Mouse (Mus musculus) liver, embryonic 14.5 days (tissue): Measurements from ENCODE around the gene Ppargc1a.

ENCODE experiments used
- CTCF ChIP-seq: IDR thresholded peaks from 2 replicates; pipeline ENCODE4 v1.5.1; 2016; ENCODE audit warnings: antibody characterized with exemption, low read depth, control low read depth
- EP300 ChIP-seq: IDR thresholded peaks from 2 replicates; pipeline ENCODE4 v1.6.1; 2016; ENCODE audit warnings: antibody characterized with exemption, low read depth

DNA sequence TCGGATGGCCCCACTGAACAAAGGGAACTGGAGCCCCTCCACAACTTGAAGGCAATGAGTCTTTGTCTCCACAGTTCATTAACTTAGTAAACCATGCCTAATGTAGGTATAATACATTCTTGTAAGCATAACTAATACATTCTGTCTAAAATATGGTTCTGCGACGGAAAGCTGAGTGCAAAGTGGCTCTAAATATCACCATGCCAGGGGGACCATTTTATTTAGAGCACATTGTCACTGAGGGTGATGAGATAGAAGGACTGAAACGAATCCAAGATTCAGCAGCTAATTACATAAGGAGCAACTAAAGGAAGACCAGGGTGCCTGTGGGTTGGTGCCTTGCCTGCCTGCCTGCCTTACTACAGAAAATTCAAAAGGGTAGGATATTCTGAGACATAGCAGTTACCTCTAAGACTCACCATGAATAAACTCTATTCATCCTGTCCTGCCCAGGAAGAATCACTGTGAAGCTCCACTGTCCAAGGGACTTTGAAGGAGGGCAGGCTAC, 92.4 kb downstream of the Ppargc1a start:
- TF ChIP-seq EP300 (no peak), CTCF (no peak)
